Mouse (Mus musculus): ENCODE data around the gene Entpd8.

Gene Entpd8

DNA sequence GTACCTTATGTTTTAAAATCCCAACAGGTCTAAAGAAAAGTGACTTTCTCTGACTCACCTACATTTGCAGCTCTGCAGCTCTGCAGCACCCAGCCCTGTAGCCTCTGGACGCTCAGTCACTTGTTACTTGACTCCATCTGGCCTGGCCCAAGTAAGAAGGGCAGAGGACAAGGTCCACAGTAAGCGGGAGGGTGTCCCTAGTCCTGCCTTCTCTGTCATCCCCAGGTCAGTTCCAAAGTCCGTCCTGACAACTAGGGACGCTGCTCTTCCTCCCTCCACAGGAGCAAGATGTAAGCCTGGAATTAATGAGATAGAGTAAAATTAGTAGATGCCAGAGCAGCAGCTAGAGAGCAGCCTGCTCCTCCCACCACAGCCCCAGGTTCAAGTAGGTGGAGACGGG, at the start of gene Entpd8:
Gene Entpd8, plus strand, starts transcription at position 229 of the 400 bp plus-strand sequence.
- no peak for DNase-seq (ENCODE audit: low spot score in 2 of 2)

DNA sequence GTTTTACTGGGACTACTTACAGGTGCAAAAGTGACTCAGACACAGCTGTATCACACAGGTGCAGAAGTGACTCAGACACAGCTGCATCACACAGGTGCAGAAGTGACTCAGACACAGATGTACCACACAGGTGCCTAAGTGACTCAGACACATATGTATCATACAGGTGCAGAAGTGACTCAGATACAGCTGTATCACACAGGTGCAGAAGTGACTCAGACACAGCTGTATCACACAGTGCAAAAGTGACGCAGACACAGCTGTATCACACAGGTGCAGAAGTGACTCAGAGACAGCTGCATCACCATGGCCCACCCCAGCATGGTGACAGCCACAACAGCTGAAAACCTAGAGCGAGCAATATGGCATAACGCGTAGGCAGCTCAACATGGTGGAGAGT, 45.1 kb upstream of the Entpd8 start:
- DNase-seq (ENCODE audit: low spot score in 2 of 2): no peak

DNA sequence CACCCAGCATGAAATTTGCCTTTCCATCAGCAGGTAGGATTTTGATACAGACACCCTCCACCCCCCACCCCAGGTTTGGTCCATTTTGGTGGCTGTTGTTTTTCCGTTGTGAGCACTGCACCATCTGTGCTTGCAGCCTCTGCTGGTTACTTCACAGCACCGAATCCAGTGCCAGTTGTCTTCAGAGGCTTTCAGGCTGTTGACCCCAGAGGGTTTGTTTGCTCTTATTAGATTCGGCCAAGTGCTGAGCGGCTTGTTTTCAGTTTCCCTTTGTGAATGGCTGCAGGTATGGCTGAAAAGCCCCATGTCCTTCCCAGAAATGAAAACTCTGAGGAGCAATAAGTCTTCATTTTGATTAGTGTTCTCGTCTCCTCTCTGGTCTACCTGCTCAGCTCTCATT, 40.0 kb upstream of the Entpd8 start:
- peak in 1 of 2 experiments; percentile 6 for DNase-seq (ENCODE audit: low spot score in 2 of 2)

DNA sequence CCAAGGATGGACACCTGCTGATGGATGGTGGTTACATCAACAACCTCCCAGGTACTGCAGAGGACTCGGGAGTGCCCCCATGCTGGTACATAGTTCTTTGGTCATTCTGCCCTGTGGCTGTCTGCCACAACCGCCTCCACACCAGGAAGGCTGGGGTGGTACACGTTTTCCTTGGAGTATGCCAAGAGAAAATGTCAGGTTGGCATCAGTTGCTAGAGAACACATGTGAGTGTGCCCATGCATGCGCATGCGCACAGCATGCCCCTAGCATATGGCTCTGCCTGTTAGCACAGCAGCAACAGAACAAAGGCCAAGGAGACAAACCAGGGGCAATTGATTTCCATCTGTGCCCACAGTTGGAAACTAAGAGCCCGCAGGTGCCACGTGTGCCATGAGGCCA, 29.2 kb upstream of the Entpd8 start:
- DNase-seq (ENCODE audit: low spot score in 2 of 2): peak in 1 of 2 experiments; percentile 61

DNA sequence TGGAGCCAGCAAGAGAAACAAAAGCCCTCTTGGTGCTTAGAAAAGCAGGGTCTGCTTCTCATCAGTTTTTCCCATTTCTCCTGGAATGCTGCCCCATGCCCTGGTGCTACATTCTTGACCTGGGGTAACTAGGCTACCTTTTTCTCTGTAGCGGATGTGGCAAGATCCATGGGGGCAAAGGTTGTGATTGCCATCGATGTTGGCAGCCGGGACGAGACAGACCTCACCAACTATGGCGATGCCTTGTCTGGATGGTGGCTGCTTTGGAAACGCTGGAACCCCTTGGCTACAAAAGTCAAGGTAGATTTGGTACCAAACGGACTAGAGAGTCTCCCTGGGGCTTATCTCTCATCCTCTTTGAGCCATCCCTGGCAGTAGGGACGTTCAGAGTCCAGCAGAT, 28.7 kb upstream of the Entpd8 start:
- no peak for DNase-seq (ENCODE audit: low spot score in 2 of 2)

DNA sequence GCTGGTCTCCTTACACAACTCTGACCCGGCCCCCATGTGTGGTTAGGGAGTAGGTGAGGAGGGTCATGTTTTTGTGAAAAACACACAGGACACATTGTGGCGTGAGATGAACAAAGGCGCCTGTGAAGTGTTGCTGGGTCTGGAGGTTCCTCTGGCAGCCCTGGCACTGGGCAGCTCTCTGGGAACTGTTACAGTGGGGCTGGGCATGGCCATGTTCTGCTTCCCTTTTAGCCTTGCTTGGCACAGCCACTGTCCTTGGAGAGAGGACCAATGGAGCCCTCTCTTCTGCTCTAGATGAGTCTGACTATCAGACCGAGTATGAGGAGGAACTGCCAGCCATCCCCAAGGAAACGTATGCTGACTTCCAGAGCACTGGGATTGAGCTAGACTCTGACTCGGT, 27.0 kb upstream of the Entpd8 start:
- DNase-seq (ENCODE audit: low spot score in 2 of 2): no peak

DNA sequence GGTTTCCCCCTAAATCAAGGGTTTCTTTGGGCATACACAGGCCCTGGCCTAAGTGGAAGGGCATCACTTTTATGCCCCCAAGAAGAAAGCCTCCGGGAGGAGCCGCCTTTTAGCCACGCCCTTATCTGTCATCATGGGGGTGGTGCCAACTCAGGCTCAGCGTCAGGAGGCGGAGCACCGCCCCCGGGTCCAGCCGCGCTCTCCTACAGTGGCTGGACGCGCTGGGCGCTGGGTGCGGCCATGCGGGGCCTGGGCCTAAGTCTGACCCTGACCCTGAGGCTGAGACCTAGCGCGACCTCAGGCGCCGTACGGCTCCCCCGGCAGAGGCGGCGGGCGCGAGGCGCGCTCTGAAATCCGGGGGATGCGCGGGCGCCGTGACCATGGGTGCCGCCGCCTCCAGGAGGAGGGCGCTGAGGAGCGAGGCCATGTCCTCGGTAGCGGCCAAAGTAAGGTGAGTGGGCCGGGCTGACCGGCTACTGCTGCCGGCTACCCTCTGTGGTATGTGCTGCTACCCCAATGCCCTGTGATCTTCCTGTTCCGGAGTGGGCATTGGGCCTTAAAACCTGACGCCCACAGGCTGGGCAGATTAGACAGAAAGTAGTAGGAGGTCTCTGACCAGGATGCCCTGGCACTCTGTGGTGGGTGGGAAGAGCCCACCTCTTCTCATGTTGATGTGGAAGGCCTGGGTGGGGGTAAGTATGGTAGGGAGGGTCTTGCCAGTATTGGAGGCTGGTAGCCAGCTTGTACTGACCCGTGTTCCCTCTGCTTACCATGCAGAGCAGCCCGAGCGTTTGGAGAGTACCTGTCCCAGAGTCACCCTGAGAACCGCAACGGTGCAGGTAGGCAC, 25.7 kb upstream of the Entpd8 start, which contains the start of gene Nsmf:
Gene Nsmf, plus strand, starts transcription at position 135 of the 847 bp plus-strand sequence.
- peak; percentile 44 to 78 for DNase-seq (ENCODE audit: low spot score in 2 of 2)

DNA sequence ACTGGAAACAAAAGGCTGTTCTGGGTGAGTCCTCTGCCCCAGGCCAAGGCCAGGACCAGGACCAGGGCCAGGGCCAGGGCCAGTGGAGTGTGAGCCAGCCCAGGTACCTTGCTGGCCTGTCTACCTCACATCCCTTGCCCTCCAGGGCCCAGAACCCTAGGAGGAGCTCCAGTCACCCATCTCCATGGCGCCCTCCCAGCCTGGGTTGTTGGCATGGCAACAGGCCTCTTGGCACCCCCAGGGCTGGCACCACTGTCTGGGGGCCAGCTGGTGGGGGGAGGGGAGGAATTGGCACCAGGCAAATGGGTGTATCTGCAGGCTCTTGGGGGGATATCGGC, 25.1 kb upstream of the Entpd8 start:
- DNase-seq (ENCODE audit: low spot score in 2 of 2): peak; percentile 47 to 76

DNA sequence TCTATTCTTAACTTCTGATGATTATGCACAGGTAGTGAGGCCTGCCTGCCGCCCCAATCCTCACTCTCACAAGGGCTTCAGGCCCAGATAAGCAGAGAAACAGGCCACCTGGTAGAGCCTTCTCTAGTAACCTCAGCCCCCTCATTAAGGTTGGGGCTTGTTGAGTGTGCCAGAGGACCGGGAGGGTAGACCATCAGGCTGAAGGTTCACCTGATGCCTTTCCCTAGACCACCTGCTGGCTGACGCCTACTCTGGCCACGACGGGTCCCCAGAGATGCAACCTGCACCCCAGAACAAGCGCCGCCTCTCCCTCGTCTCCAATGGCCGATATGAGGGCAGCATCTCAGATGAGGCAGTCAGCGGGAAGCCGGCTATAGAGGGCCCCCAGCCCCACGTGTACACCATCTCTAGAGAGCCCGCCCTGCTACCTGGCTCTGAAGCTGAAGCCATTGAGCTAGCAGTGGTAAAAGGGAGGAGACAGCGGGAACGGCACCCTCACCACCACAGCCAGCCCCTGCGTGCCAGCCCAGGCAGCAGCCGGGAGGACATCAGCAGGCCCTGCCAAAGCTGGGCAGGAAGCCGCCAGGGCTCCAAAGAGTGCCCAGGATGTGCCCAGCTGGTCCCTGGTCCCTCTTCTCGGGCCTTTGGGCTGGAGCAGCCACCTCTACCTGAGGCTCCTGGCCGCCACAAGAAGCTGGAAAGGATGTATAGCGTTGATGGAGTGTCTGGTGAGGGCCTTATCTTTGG, 24.5 kb upstream of the Entpd8 start:
- DNase-seq (ENCODE audit: low spot score in 2 of 2): peak in 1 of 2 experiments; percentile 33

DNA sequence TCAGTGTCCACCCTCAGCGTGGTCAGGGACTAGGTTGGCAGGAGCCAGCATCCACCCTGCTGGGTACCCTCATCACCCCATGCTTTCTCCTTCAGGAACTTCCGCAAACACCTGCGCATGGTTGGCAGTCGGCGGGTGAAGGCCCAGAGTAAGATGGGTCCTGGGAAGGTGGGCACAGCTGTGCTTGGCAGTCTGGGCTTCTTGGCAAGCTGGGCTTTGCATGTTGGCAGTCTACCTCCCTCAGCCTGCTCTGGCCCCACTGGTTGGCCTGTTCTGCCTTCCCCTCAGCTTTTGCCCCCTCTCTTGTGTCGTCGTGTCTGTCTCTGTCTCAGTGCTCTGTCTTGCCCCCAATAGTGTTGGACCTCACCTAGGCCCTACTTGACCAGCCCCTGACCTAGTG, 21.2 kb upstream of the Entpd8 start:
- no peak for DNase-seq (ENCODE audit: low spot score in 2 of 2)

DNA sequence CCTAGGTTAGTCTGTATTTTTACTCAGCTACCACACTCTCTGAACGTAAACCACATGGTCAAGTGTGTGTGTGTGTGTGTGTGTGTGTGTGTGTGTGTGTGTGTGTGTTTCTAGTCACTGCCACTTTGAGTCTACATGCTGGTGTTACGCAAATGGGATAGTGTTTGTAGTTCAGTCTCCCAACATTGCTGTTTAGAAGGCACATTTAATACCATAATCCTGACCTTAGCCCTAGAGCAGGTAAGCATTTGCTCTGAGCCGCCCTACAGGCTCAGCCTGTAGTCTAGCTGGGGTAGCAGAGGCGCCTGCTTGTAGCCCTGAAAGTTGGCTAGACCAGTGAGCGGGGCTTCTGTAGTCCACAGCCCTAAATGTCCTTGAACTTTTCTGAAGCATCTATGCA, 16.6 kb upstream of the Entpd8 start:
- DNase-seq (ENCODE audit: low spot score in 2 of 2): no peak

DNA sequence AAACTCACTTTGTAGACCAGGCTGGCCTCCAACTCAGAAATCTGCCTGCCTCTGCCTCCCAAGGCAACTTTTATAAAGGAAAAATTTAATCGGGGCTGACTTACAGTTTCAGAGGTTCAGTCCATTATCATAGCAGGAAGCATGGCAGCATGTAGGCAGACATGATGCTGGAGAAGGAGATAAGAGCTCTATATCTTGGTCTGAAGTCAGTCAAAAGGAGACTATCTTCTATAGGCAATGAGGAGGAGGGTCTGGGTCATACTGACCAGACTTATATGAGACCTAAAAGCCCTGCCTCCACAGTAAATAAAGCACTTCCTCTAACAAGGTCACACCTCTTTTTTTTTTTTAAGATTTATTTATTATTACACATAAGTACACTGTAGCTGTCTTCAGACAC, 15.8 kb upstream of the Entpd8 start:
- DNase-seq (ENCODE audit: low spot score in 2 of 2): no peak

DNA sequence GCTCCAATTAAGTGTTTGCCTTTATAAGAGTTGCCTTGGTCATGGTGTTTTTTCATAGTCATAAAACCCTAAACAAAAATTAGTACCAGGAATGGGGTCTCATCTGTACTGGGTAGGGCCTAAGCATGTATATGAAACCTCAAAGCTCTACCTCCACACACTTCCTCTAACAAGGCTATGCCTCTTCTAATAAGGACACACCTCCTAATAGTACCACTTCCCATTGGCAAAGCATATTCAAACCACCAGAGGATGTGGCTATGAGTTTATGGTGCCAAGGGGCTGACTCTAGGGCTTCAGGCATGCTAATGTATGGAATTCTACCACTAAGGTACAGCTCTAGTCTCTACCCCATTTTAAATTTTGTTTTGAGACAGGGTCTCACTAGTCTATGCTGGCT, 14.6 kb upstream of the Entpd8 start:
- no peak for DNase-seq (ENCODE audit: low spot score in 2 of 2)

DNA sequence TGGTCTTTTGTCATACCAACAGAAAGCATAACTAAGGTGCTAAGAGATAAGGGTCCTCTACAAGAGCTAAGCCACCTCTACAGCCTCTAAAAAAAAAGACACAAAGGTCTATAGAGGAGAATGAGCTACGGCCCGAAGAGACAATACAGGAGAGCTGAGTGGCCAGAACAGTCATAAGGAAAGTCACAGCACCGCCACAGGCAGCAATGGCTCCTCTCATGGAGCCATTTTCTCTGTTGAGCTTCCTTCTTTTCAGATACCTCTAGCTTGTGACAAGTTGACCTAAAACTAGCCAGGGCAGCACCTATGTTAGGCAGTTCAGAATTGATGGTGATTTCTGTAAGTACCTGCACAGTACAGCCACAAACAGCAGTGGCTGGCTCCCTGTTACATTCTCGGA, 13.6 kb upstream of the Entpd8 start:
- DNase-seq (ENCODE audit: low spot score in 2 of 2): no peak

DNA sequence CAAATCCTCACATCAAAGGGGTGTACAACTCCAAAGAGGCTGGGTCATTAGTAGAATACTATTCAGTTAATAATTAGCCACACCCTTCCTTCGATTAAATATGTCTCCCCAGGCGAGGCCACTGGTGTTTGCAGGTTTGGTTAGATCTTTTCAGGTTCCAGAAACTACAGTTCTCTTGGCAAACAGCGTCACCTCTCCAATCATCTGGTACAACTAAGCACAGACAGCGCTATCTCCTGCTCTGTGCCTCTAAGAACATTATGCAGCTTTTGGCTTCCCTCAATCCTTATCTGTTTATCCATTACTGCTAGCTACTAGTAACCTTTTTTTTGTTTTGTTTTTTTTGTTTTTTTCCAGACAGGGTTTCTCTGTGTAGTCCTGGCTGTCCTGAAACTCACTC, 10.6 kb upstream of the Entpd8 start:
- no peak for DNase-seq (ENCODE audit: low spot score in 2 of 2)

DNA sequence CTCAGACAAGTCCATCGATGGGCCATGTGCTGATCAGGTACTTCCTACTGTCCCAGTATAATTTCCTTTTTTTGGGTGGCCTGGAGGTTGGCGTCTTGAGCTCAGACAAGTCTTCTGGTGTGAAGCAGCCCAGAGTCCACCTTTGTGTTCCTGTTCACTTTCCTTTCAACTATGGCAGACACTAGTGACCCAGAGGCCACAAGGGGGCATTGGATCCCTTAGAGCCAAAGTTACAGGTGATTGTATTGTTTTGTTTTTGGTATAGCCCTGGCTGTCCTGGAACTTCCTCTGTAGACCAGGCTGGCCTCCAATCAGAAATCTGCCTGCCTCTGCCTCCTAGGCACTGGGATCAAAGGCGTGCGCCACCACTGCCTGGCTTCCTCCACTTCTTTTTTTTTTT, 7.7 kb upstream of the Entpd8 start:
- DNase-seq (ENCODE audit: low spot score in 2 of 2): no peak

DNA sequence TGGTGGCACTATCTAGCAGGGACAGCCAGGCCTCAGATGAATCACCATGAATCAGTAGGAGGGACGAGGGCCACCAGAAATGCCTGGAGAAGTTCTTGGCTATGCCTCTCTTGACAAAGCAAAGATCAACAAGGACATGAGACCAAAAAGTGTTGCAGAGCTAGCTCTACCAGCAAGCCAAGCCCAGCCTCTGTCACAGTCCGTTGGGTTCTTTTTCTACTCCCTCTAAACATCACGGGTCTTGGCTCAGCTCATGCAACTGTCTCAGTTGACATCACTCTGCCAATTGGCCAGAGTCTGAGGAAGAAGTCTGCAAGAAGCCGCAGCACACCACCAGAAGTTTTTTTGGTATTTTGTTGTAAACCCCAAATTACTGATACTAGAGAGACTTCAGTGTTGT, 4.6 kb upstream of the Entpd8 start:
- no peak for DNase-seq (ENCODE audit: low spot score in 2 of 2)

DNA sequence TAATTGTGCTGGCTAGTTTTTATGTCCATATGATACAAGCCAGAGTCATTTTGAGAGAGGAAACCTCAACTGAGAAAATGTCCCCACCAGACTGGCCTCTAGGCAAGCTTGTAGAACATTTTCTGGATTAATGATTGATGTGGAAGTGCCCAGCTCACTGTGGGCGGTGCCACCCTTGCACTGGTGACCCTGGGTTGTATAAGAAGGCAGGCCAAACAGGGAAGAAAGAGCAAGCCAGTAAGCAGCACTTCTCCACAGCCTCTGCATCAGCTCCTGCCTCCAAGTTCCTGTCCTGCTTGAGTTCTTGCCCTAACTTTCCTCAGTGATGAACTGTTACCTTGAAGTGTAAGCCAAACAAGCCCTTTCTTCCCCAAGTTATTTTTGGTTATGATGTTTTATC, 1.1 kb upstream of the Entpd8 start:
- DNase-seq (ENCODE audit: low spot score in 2 of 2): no peak

DNA sequence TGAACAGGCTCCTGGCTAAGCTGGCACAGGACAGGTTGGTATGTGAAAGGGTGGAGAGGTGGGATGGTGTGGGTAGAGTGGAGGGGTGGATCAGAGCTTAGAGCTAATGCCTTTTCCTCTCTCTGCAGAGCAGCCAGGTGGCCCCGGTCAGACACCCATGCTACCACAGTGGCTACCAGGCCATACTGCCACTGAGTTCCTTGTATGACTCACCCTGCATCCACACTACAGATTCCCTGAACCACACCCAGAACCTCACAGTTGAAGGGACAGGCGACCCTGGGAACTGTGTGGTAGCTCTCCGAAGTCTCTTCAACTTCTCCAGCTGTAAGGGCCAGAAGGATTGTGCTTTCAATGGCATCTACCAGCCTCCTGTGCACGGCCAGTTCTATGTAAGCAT, 3.6 kb downstream of the Entpd8 start:
- no peak for DNase-seq (ENCODE audit: low spot score in 2 of 2)

DNA sequence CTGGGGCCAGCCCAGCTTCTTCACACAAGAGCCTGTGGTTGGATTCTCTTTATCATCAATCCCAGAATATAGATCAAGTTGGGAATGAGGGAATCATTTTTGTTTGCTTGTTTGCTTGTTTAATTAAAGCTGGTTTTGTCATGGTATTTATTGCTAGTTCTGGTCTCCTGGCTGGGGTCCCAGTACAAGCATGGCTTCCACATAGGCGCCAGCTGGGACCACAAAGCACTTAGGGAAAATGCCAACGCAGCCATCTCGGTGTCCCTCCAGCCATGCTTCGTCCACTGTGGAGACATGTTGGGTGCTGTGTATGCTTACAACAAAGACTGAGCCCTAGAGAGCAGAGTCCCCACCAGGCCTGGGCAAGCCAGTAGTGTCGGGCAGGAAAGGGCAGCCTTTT, 5.5 kb downstream of the Entpd8 start:
- no peak for DNase-seq (ENCODE audit: low spot score in 2 of 2)

DNA sequence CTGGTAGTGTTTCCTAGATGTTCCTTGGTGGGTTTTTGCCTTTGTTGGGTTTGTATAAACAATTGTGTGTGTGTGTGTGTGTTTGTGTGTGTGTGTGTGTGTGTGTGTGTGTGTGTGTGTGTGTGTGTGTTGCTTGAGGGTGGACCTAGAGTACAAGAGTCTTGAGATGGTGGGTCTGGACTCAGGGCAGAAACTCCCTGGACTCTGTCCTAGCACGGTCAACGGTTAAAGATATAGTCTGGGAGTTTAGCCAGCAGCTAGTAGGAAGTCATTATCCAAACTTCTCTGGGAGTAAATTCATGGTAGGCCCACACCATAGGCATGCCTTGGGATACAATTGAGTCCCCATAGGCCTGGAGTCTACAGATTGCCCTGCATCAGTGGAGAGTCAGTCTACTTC, 7.7 kb downstream of the Entpd8 start:
- no peak for DNase-seq (ENCODE audit: low spot score in 2 of 2)

DNA sequence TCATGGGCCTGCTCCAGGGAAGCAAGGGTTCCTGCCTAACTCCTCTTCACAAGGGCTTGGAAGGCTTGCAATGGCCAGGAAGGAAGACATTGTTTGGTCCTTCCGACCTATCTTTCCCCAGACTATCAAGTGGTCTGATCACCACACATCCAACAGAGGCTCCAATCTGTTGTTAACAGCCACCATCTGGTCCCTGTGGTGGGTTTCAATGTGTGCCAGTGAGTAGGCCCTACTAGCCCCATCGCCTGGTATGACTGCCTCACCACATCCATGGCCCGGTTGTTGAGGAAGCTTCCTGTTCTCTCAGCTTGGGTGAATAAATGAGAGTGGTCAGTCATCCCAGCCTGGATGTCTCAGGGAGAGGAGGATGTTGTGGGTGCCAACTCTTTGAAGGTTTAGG, 8.5 kb downstream of the Entpd8 start:
- no peak for DNase-seq (ENCODE audit: low spot score in 2 of 2)

DNA sequence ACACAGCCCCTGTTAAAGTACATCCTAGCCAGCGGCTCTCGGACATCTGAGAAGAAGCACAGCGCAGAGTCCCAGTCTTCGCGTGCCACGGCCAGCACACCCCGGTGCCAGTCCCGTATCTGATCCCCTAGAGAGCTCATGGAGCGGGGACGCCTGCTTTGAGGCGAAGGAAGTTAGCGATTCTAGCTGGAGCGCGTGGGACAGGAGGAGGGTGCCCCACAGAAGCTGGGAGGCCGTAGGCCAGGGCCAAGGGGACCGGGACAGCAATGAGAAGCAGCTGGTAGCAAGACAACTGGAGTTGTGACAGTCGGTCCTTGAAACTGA, 14.6 kb downstream of the Entpd8 start:
- DNase-seq (ENCODE audit: low spot score in 2 of 2): no peak

All from cerebellum, postnatal 4 days (tissue).